Mouse (Mus musculus): ENCODE data around the gene B4galt1. TPM values are rescaled to one million over a fixed set of nuclear protein-coding genes. Genes with fewer than 3 reads are reported as not detected.

Gene B4galt1
- 28.5 and 36.1 TPM in 2 replicates for total RNA-seq (2017)

GRCm38 (mm10) chr4:40853565-40854386, at the start of gene B4galt1:
Gene B4galt1, minus strand, starts transcription at chr4:40854005.
- ATAC-seq (replicated peaks in 1 of 2; ENCODE audit: insufficient read depth in 1 of 2, low FRiP score in 2 of 2, low TSS enrichment in 1 of 2, low read depth in 1 of 2, poor library complexity in 2 of 2, severe bottlenecking in 2 of 2): peak; percentile 86 to 87

GRCm38 (mm10) chr4:40900612-40901011, 46.8 kb upstream of the B4galt1 start:
- ATAC-seq (replicated peaks in 1 of 2; ENCODE audit: insufficient read depth in 1 of 2, low FRiP score in 2 of 2, low TSS enrichment in 1 of 2, low read depth in 1 of 2, poor library complexity in 2 of 2, severe bottlenecking in 2 of 2): no peak

- ATAC-seq (replicated peaks in 1 of 2; ENCODE audit: insufficient read depth in 1 of 2, low FRiP score in 2 of 2, low TSS enrichment in 1 of 2, low read depth in 1 of 2, poor library complexity in 2 of 2, severe bottlenecking in 2 of 2): no peak
Observed at GRCm38 (mm10) chr4:40900071-40900470, 46.3 kb upstream of the B4galt1 start.

- no peak for ATAC-seq (replicated peaks in 1 of 2; ENCODE audit: insufficient read depth in 1 of 2, low FRiP score in 2 of 2, low TSS enrichment in 1 of 2, low read depth in 1 of 2, poor library complexity in 2 of 2, severe bottlenecking in 2 of 2)
Observed at GRCm38 (mm10) chr4:40899264-40899663, 45.5 kb upstream of the B4galt1 start.

GRCm38 (mm10) chr4:40898476-40899044, 44.8 kb upstream of the B4galt1 start:
- no peak for ATAC-seq (replicated peaks in 1 of 2; ENCODE audit: insufficient read depth in 1 of 2, low FRiP score in 2 of 2, low TSS enrichment in 1 of 2, low read depth in 1 of 2, poor library complexity in 2 of 2, severe bottlenecking in 2 of 2)

- ATAC-seq (replicated peaks in 1 of 2; ENCODE audit: insufficient read depth in 1 of 2, low FRiP score in 2 of 2, low TSS enrichment in 1 of 2, low read depth in 1 of 2, poor library complexity in 2 of 2, severe bottlenecking in 2 of 2): no peak
Observed at GRCm38 (mm10) chr4:40895646-40896045, 41.8 kb upstream of the B4galt1 start.

GRCm38 (mm10) chr4:40895118-40895517, 41.3 kb upstream of the B4galt1 start:
- ATAC-seq (replicated peaks in 1 of 2; ENCODE audit: insufficient read depth in 1 of 2, low FRiP score in 2 of 2, low TSS enrichment in 1 of 2, low read depth in 1 of 2, poor library complexity in 2 of 2, severe bottlenecking in 2 of 2): no peak

GRCm38 (mm10) chr4:40891206-40891605, 37.4 kb upstream of the B4galt1 start:
- ATAC-seq (replicated peaks in 1 of 2; ENCODE audit: insufficient read depth in 1 of 2, low FRiP score in 2 of 2, low TSS enrichment in 1 of 2, low read depth in 1 of 2, poor library complexity in 2 of 2, severe bottlenecking in 2 of 2): no peak

- no peak for ATAC-seq (replicated peaks in 1 of 2; ENCODE audit: insufficient read depth in 1 of 2, low FRiP score in 2 of 2, low TSS enrichment in 1 of 2, low read depth in 1 of 2, poor library complexity in 2 of 2, severe bottlenecking in 2 of 2)
Observed at GRCm38 (mm10) chr4:40889983-40890382, 36.2 kb upstream of the B4galt1 start.

- ATAC-seq (replicated peaks in 1 of 2; ENCODE audit: insufficient read depth in 1 of 2, low FRiP score in 2 of 2, low TSS enrichment in 1 of 2, low read depth in 1 of 2, poor library complexity in 2 of 2, severe bottlenecking in 2 of 2): no peak
Observed at GRCm38 (mm10) chr4:40889252-40889651, 35.4 kb upstream of the B4galt1 start.

- ATAC-seq (replicated peaks in 1 of 2; ENCODE audit: insufficient read depth in 1 of 2, low FRiP score in 2 of 2, low TSS enrichment in 1 of 2, low read depth in 1 of 2, poor library complexity in 2 of 2, severe bottlenecking in 2 of 2): no peak
Observed at GRCm38 (mm10) chr4:40888839-40889238, 35.0 kb upstream of the B4galt1 start.

- ATAC-seq (replicated peaks in 1 of 2; ENCODE audit: insufficient read depth in 1 of 2, low FRiP score in 2 of 2, low TSS enrichment in 1 of 2, low read depth in 1 of 2, poor library complexity in 2 of 2, severe bottlenecking in 2 of 2): no peak
Observed at GRCm38 (mm10) chr4:40885883-40886282, 32.1 kb upstream of the B4galt1 start.

GRCm38 (mm10) chr4:40885166-40885525, 31.3 kb upstream of the B4galt1 start:
- ATAC-seq (replicated peaks in 1 of 2; ENCODE audit: insufficient read depth in 1 of 2, low FRiP score in 2 of 2, low TSS enrichment in 1 of 2, low read depth in 1 of 2, poor library complexity in 2 of 2, severe bottlenecking in 2 of 2): no peak

- ATAC-seq (replicated peaks in 1 of 2; ENCODE audit: insufficient read depth in 1 of 2, low FRiP score in 2 of 2, low TSS enrichment in 1 of 2, low read depth in 1 of 2, poor library complexity in 2 of 2, severe bottlenecking in 2 of 2): no peak
Observed at GRCm38 (mm10) chr4:40884282-40885165, 30.7 kb upstream of the B4galt1 start.

- no peak for ATAC-seq (replicated peaks in 1 of 2; ENCODE audit: insufficient read depth in 1 of 2, low FRiP score in 2 of 2, low TSS enrichment in 1 of 2, low read depth in 1 of 2, poor library complexity in 2 of 2, severe bottlenecking in 2 of 2)
Observed at GRCm38 (mm10) chr4:40883200-40883599, 29.4 kb upstream of the B4galt1 start.

GRCm38 (mm10) chr4:40877528-40877927, 23.7 kb upstream of the B4galt1 start:
- ATAC-seq (replicated peaks in 1 of 2; ENCODE audit: insufficient read depth in 1 of 2, low FRiP score in 2 of 2, low TSS enrichment in 1 of 2, low read depth in 1 of 2, poor library complexity in 2 of 2, severe bottlenecking in 2 of 2): no peak

- peak; percentile 77 to 81 for ATAC-seq (replicated peaks in 1 of 2; ENCODE audit: insufficient read depth in 1 of 2, low FRiP score in 2 of 2, low TSS enrichment in 1 of 2, low read depth in 1 of 2, poor library complexity in 2 of 2, severe bottlenecking in 2 of 2)
Observed at GRCm38 (mm10) chr4:40876814-40877371, 23.1 kb upstream of the B4galt1 start.

- peak; percentile 61 to 68 for ATAC-seq (replicated peaks in 1 of 2; ENCODE audit: insufficient read depth in 1 of 2, low FRiP score in 2 of 2, low TSS enrichment in 1 of 2, low read depth in 1 of 2, poor library complexity in 2 of 2, severe bottlenecking in 2 of 2)
Observed at GRCm38 (mm10) chr4:40875842-40876241, 22.0 kb upstream of the B4galt1 start.

All from hematopoietic stem cell, adult 5-6 weeks (primary cell).